In genomic region chr17:32364331-32364730, GRCm38 (mm10) we compare ENCODE assay signal across 7 mouse cellular contexts. TPM values are rescaled to one million over a fixed set of nuclear protein-coding genes. Genes with fewer than 3 reads are reported as not detected.
DNase-seq lines count a peak whose midpoint lies in the region; ATAC-seq lines count a peak whose summit lies in the region.

No protein-coding gene starts in this region.

- intact Hi-C loops in left cerebral cortex, postnatal 14 days (cut with DNase I): loop anchor here (2.0 kb wide), 1 partner anchor 18 kb away; no protein-coding TSS in a partner anchor

- peak; percentile 86 for ATAC-seq in common myeloid progenitor, adult 5-6 weeks (replicated peaks; ENCODE audit: low read depth, poor library complexity, severe bottlenecking)

- DNase-seq in adipocyte (ENCODE audit: low spot score): peak; percentile 93
- peak; percentile 87 to 89 for DNase-seq in gastrocnemius, adult 8-10 months (ENCODE audit: low spot score in 2 of 2)
- DNase-seq in induced T-regulatory cell, adult 2 months (ENCODE audit: low read depth): peak; percentile 90
- DNase-seq in left cerebral cortex, postnatal 14 days (ENCODE audit: low spot score in 2 of 2): peak; percentile 91 to 92
- DNase-seq in mesoderm, embryonic 11.5 days (ENCODE audit: low read depth, low spot score): peak; percentile 95
- DNase-seq in right cerebral cortex, postnatal 36 days (ENCODE audit: low spot score in 2 of 2): peak; percentile 83 to 84

RNA-seq across cellular contexts. Expression of gene Akap8l, which starts 13.9 kb away (rescaled TPM):
- 87.8 and 101 TPM in 2 replicates for total RNA-seq in common myeloid progenitor, adult 5-6 weeks (2017)
- total RNA-seq in gastrocnemius, adult 8-10 months (2022): 10 to 100 TPM; 29.4 to 41.8 (median 37.5) TPM
- 100 to 1,000 TPM; 164 to 175 TPM for total RNA-seq in left cerebral cortex, postnatal 14 days (2021)

RNA-seq across cellular contexts. Expression of gene Wiz, which starts 24.9 kb away (rescaled TPM):
- total RNA-seq in common myeloid progenitor, adult 5-6 weeks (2017): 13.2 and 15.7 TPM in 2 replicates
- 10 to 100 TPM; 13.5 to 14.1 (median 13.6) TPM for total RNA-seq in gastrocnemius, adult 8-10 months (2022)
- total RNA-seq in left cerebral cortex, postnatal 14 days (2021): 10 to 100 TPM; 78.0 to 85.2 TPM

RNA-seq across cellular contexts. Expression of gene Rasal3, which starts 39.1 kb away (rescaled TPM):
- 29.6 and 34.9 TPM in 2 replicates for total RNA-seq in common myeloid progenitor, adult 5-6 weeks (2017)
- total RNA-seq in gastrocnemius, adult 8-10 months (2022): not detected
- 1 to 10 TPM; 3.0 TPM for total RNA-seq in left cerebral cortex, postnatal 14 days (2021)

RNA-seq across cellular contexts. Expression of gene Akap8, which starts 43.3 kb away (rescaled TPM):
- 146 and 161 TPM in 2 replicates for total RNA-seq in common myeloid progenitor, adult 5-6 weeks (2017)
- 10 to 100 TPM; 27.5 to 36.4 (median 34.5) TPM for total RNA-seq in gastrocnemius, adult 8-10 months (2022)
- total RNA-seq in left cerebral cortex, postnatal 14 days (2021): 10 to 100 TPM; 75.3 to 84.7 TPM

RNA-seq across cellular contexts. Expression of gene Pglyrp2, which starts 59.6 kb away (rescaled TPM):
- total RNA-seq in common myeloid progenitor, adult 5-6 weeks (2017): 4.5 and 7.1 TPM in 2 replicates
- total RNA-seq in gastrocnemius, adult 8-10 months (2022): not detected
- total RNA-seq in left cerebral cortex, postnatal 14 days (2021): not detected

Comparison
In these comparisons a context has a peak if more than half of its experiments do, and no peak if none do; other contexts are left out.
1. Peak in every context shown above with its lines: DNase-seq and ATAC-seq.